In genomic region chrX:13345126-13345525, GRCm38 (mm10) we compare ENCODE assay signal across 8 mouse cellular contexts.
DNase-seq lines count a peak whose midpoint lies in the region; ATAC-seq lines count a peak whose summit lies in the region.
"Had no signal": no experiment of that assay in that cellular context is flagged by ENCODE, and none has a peak within 500 bp of the region (broad histone marks: within the 10 kb centered on the region; RNA-seq: fewer than 3 reads in every experiment).

No protein-coding gene starts in this region.

- H3K9me3 ChIP-seq in lung, embryonic 16.5 days (ENCODE audit: control insufficient read depth, low read length), result no peaks in the 10 kb centered on the region
- H3K9me3 ChIP-seq in forebrain, embryonic 10.5 days, result no peaks in the 10 kb centered on the region
- H3K9me3 ChIP-seq in limb, embryonic 11.5 days (ENCODE audit: control insufficient read depth, low read length), result no peaks in the 10 kb centered on the region
- no peaks in the 10 kb centered on the region for H3K9me3 ChIP-seq in stomach, embryonic 15.5 days
- H3K9me3 ChIP-seq: megakaryocyte, embryonic 14.5 days had no signal

- H3K4me3 ChIP-seq in lung, embryonic 16.5 days (ENCODE audit: low read length), result no peak overlapping the region
- H3K4me3 ChIP-seq in forebrain, embryonic 10.5 days, result peak overlapping the region; percentile 31
- H3K4me3 ChIP-seq in limb, embryonic 11.5 days (ENCODE audit: low read depth, low read length), result no peak overlapping the region
- H3K4me3 ChIP-seq in stomach, embryonic 15.5 days (replicated peaks), result no peak overlapping the region
- H3K4me3 ChIP-seq: megakaryocyte, embryonic 14.5 days had no signal

- no peak for ATAC-seq in lung, embryonic 16.5 days (ENCODE audit: low read depth)
- no peak for ATAC-seq in limb, embryonic 11.5 days (ENCODE audit: insufficient number of reproducible peaks, low FRiP score, low TSS enrichment, low read depth)
- no peak for ATAC-seq in stomach, embryonic 15.5 days (ENCODE audit: insufficient read depth, low FRiP score, low read depth)

- peak overlapping the region; percentile 93 for H3K27ac ChIP-seq in lung, embryonic 16.5 days (ENCODE audit: low read length)
- peak overlapping the region; percentile 92 for H3K27ac ChIP-seq in forebrain, embryonic 10.5 days
- H3K27ac ChIP-seq in limb, embryonic 11.5 days (replicated peaks; ENCODE audit: low read depth, low read length), result peak overlapping the region; percentile 93
- H3K27ac ChIP-seq in stomach, embryonic 15.5 days, result peak overlapping the region; percentile 73

- no peaks in the 10 kb centered on the region for H3K36me3 ChIP-seq in lung, embryonic 16.5 days (ENCODE audit: control insufficient read depth, insufficient read depth, low read length)
- H3K36me3 ChIP-seq in forebrain, embryonic 10.5 days (replicated peaks), result no peaks in the 10 kb centered on the region
- no peaks in the 10 kb centered on the region for H3K36me3 ChIP-seq in limb, embryonic 11.5 days (ENCODE audit: control insufficient read depth, insufficient read depth, low read length)
- H3K36me3 ChIP-seq in stomach, embryonic 15.5 days, result no peaks in the 10 kb centered on the region

- peaks cover 10% of the 10 kb centered on the region for H3K4me1 ChIP-seq in lung, embryonic 16.5 days (replicated peaks; ENCODE audit: control insufficient read depth, insufficient read depth, low read length)
- H3K4me1 ChIP-seq in forebrain, embryonic 10.5 days, result peaks cover 33% of the 10 kb centered on the region
- 0 out of 2 replicates have a peak, but pooled peaks cover 3% of the 10 kb centered on the region for H3K4me1 ChIP-seq in limb, embryonic 11.5 days (ENCODE audit: control insufficient read depth, insufficient read depth, low read length)
- H3K4me1 ChIP-seq in stomach, embryonic 15.5 days, result no peaks in the 10 kb centered on the region

- no peaks in the 10 kb centered on the region; the same call in 1 of the 2 replicates for H3K27me3 ChIP-seq in lung, embryonic 16.5 days (ENCODE audit: control insufficient read depth, insufficient read depth, low read depth, low read length)
- H3K27me3 ChIP-seq in forebrain, embryonic 10.5 days (ENCODE audit: poor library complexity, severe bottlenecking), result peaks cover 66% of the 10 kb centered on the region
- H3K27me3 ChIP-seq in limb, embryonic 11.5 days (ENCODE audit: control insufficient read depth, insufficient read depth, low read length), result 0 out of 2 replicates have a peak, but pooled peaks cover 6% of the 10 kb centered on the region
- H3K27me3 ChIP-seq in stomach, embryonic 15.5 days (replicated peaks), result no peaks in the 10 kb centered on the region

- WGBS in lung, embryonic 16.5 days, result 16% methylated on average over 5 of the region's 5 CpGs
- WGBS in forebrain, embryonic 10.5 days, result 8% methylated on average over 5 of the region's 5 CpGs
- 11% methylated on average over 5 of the region's 5 CpGs for WGBS in limb, embryonic 11.5 days
- WGBS in stomach, embryonic 15.5 days, result 16% methylated on average over 5 of the region's 5 CpGs

- peak overlapping the region; percentile 38; the same call in 1 of the 2 replicates for H3K9ac ChIP-seq in lung, embryonic 16.5 days (ENCODE audit: low read length)
- H3K9ac ChIP-seq in limb, embryonic 11.5 days (ENCODE audit: low read length), result peak overlapping the region; percentile 40; the same call in 1 of the 2 replicates
- H3K9ac ChIP-seq in stomach, embryonic 15.5 days, result no peak overlapping the region

- no peak for DNase-seq in lung, adult 18-20 months
- DNase-seq in forebrain, embryonic 10.5 days (ENCODE audit: extremely low spot score, low spot score), result peak; percentile 28
- peak; percentile 62 for DNase-seq in limb, embryonic 11.5 days (ENCODE audit: low spot score)
- no peak for DNase-seq in kidney, adult 11 months
- DNase-seq in layer of hippocampus, adult 8-10 months (ENCODE audit: low spot score in 2 of 2), result no peak

- peak overlapping the region; percentile 24 for H3K4me2 ChIP-seq in lung, embryonic 16.5 days (ENCODE audit: low read depth, low read length)
- 0 out of 2 replicates have a peak overlapping the region, but pooled peaks have one; percentile 10 for H3K4me2 ChIP-seq in limb, embryonic 11.5 days (ENCODE audit: low read depth, severe bottlenecking)
- H3K4me2 ChIP-seq in stomach, embryonic 15.5 days, result peak overlapping the region; percentile 19; the same call in 1 of the 2 replicates

Comparison
In these comparisons a context has a peak if more than half of its experiments do, and no peak if none do; other contexts are left out.
1. DNase-seq: peak in forebrain, embryonic 10.5 days (single experiment) and limb, embryonic 11.5 days (single experiment); none in lung, adult 18-20 months (0 of 2), kidney, adult 11 months (single experiment) and layer of hippocampus, adult 8-10 months (0 of 2).
2. Peak in every context shown above with its lines, with median percentiles within 50 percentile points of each other: H3K27ac ChIP-seq and H3K4me2 ChIP-seq.